Mouse (Mus musculus) spleen, embryonic (tissue): Measurements from ENCODE around the gene Polr1e.
"Not testable (repeated sequence)": the region's sequence is repeated elsewhere in the genome, so short reads cannot be mapped to it uniquely, and the experiment has no call there.

Experiments
- CTCF ChIA-PET: fragments of 350-600 bp; sonication (Branson Sonifier 250); formaldehyde crosslinking; loops from one replicate; lab custom pipeline; 2022; lab: Charles Lee

The Polr1e gene

DNA sequence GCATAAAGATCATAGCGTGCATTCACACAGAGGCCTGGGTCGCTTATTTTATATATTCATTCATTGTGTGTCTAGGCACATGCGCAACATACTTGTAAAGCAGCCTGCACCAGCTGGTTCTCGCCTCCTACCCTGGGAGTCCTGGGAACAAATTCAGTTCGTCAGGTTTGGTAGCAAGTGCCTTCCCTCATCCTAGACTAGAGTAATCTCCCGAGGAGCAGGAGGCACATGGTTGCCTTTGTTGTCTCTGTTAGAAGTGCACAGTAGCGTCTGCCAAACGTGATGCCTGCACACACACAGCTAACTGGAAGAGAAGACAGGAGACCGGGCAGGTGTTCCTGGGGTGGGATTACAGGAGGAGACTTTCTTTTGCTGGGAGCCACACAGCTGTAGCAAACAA lies 29.6 kb downstream of the Polr1e start:
- CTCF ChIA-PET, result no interaction called here

GRCm38 (mm10) chr4:45054862-45055261 lies 36.5 kb downstream of the Polr1e start:
- CTCF ChIA-PET, result no interaction called here

- CTCF ChIA-PET, result no interaction called here
Measured at GRCm38 (mm10) chr4:45055451-45055850, 37.1 kb downstream of the Polr1e start.

GRCm38 (mm10) chr4:45063836-45064235 lies 45.5 kb downstream of the Polr1e start:
- CTCF ChIA-PET, result not testable (repeated sequence)

GRCm38 (mm10) chr4:45064577-45064976 lies 46.2 kb downstream of the Polr1e start:
- CTCF ChIA-PET, result interaction anchor here (0.6 kb wide), 1 partner anchor 431 kb away, joined by 10 read pairs; no protein-coding TSS in a partner anchor

DNA sequence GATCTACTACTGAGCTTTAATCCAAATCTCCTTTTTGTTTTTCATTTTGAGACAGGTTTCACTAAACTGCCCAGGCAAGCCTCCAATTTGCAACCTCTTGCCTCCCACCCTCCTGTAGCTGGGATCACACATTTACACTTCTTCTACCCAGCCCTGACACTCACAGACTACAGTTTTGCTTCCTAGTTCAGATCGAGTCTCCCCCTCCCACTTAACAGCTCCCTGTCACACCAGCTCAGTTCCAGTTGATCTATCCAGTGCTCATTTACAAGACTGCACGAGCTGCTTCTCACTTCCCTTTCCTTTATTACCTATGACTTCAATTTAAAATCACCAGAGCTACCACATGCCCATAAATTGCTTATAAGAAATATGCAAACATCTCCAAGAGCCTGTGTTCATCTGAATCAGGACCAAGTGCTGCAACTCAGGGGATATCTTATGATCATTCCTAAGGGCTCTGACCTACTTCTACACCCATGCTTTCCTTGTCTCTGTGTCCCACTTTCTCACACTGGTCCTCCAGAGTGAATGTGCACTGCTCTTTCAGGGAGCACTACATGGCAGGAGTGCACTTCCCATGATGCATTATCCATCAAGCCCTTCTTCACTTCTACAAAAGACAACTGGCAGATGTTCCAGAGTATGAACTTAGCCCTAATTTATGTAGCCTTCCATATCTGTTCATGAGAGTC lies 47.8 kb downstream of the Polr1e start:
- CTCF ChIA-PET, result no interaction called here

DNA sequence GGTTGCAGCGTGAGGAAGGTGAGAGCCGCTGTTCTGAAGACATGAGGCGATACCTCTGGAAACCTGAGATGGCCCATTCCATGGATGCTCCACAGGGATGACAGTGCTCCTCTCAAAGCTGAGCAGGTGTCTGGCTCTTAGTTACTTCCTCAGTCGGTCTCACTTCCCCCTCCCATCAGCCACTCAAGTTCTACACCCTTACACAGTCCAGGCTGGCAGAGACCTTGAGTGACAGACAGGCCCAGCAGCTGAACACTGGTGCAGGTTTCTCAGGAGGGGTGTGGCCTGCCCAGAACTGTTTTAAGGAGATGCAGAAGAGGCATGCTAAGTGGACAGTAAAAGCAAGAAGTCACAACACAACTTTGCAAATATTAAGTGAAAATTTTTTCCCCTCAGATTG lies 49.4 kb downstream of the Polr1e start:
- CTCF ChIA-PET, result no interaction called here

- CTCF ChIA-PET, result no interaction called here
Measured at GRCm38 (mm10) chr4:45072261-45072973, 54.0 kb downstream of the Polr1e start.

DNA sequence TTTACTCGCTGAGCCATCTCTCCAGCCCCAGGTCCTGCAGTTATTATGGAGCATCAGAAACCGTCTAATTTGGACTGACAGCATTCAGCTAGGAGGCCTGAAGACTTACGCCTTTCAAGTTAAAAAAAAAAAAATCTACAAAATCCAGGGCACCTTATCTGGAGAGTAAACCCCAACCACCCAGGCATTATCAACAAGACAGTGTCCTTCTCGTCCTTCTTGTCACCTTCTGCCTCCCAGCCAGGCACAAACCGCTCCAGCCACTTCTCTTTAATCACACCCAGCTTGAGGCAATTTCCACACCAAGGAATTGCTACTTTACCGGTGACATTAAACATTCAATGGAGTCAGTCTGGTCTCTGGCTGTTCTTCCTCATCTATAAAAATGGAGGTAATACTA lies 55.2 kb downstream of the Polr1e start:
- CTCF ChIA-PET, result interaction anchor here (0.6 to 1.1 kb wide), 2 partner anchors 33 to 1796 kb away, joined by 3 read pairs; no protein-coding TSS in a partner anchor

DNA sequence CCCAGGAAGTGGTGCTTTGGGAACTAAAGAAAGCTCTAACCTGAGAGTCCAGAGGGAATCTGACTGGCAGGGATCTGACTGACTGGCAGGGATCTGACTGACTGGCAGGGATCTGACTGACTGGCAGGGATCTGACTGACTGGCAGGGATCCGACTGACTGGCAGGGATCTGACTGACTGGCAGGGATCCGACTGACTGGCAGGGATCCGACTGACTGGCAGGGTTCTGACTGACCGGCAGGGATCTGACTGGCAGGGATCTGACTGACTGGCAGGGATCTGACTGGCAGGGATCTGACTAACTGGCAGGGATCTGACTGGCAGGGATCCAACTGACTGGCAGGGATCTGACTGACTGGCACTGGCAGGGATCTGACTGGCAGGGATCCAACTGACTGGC lies 62.7 kb downstream of the Polr1e start:
- CTCF ChIA-PET, result not testable (repeated sequence)

DNA sequence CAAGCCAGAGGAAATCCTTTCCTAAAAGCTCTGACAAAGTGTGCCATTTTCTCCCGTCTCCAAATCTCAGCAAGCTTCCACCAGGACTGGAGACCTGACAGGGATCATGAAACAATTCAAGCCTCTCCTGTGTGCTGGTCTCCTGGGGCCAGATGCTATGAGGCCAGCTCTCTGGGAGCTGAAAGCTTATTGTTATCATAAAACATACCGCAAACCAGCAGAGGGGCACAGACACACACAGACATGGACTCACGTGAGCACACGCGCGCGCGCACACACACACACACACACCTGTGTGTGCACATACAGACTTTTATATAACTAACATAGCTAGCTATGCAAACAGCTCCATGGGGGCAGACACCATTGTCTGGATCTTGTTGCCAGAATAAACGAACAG lies 64.6 kb downstream of the Polr1e start:
- CTCF ChIA-PET, result interaction anchor here (0.7 to 1.0 kb wide), 2 partner anchors 24 to 287 kb away, joined by 3 read pairs; no protein-coding TSS in a partner anchor

- CTCF ChIA-PET, result interaction anchor here (0.7 to 1.0 kb wide), 2 partner anchors 24 to 286 kb away, joined by 3 read pairs; no protein-coding TSS in a partner anchor
Measured at GRCm38 (mm10) chr4:45083487-45083886, 65.1 kb downstream of the Polr1e start.

GRCm38 (mm10) chr4:45084021-45084894 lies 65.9 kb downstream of the Polr1e start, which contains the start of gene Fbxo10:
Gene Fbxo10, minus strand, starts transcription at chr4:45084604.
- CTCF ChIA-PET, result interaction anchor here (0.5 kb wide), 1 partner anchor 271 kb away, joined by 3 read pairs; no protein-coding TSS in a partner anchor

- CTCF ChIA-PET, result no interaction called here
Measured at GRCm38 (mm10) chr4:45084895-45085290, 66.5 kb downstream of the Polr1e start.
